Mouse (Mus musculus): Measurements from ENCODE around the gene Runx2.

Gene Runx2

GRCm38 (mm10) chr17:44814508-44815175 is at the start of gene Runx2:
Gene Runx2, minus strand, starts transcription at chr17:44814797.
- DNase-seq = no peak

DNA sequence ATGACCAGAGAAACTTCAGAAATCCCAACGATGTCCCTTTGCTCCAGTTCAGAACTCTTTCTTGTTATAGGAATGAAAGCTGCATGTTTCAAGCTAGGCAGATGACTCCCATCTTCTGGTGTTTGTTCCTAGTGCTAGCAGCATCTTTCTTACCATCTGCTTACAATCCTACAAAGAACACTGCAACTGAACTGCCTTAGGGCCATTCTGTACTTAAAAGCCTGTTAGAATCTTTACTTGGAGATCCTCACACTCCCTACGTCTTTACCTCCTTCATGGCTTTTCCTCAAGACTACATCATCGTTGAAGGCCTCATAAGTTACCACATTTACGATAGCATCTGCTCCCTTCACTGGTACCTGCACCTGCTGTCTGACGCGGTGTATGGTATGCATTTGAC is 48.6 kb upstream of the Runx2 start:
- DNase-seq = no peak

DNA sequence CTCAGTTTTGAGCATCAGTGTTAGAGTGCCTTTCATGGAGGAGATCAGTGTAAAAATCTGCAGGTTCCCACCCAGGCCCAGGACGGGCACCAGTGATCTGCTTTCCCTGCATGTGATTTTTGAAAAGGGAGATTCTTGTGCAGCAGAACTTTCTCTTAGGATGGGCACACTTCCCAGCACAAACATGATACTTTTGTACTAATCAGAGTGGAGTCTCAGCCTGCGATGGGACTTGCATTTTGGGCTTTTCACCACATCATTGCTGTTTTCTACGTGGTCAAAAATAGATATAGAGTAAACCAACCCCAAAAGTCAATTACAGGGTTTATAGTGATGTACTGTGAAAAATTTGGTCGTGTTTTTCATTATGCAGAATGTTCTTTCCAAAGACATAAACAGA is 27.6 kb upstream of the Runx2 start:
- DNase-seq = no peak

DNA sequence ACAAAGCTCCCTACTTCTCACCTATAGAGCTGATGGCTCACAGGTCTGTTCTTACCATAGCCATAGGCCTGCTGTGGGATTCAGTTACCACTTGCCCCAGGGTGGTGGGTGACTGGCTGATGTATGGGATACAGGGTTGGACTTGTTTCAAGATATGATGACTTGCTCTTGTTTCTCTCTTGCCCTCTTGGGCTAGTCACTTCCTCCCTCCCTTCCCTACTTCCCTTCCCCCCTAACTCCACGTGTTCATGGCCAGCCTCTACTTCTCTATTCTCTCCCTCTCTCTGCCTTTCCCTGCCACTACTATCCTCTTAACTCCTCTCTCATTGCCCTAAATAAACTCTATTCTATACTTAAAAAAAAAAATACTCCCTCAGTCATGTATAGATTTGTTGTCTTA is 16.6 kb upstream of the Runx2 start:
- DNase-seq = no peak

DNA sequence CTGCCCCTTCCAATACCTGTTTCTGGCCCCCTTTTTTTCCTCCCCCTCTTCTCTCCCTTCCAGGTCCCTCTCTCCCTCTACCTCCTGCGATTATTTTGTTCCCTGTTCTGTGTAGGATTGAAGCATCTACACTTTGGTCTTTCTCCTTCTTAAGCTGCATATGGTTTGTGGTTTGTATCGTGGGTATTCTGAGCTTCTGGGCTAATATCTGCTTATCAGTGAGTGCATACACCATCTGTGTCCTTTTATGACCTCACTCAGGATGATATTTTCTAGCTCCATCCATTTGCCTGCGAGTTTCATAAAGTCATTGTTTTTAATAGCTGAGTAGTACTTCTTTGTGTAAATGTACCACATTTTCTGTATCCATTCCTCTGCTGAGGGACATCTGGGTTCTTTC is 15.0 kb upstream of the Runx2 start:
- no peak for DNase-seq

DNA sequence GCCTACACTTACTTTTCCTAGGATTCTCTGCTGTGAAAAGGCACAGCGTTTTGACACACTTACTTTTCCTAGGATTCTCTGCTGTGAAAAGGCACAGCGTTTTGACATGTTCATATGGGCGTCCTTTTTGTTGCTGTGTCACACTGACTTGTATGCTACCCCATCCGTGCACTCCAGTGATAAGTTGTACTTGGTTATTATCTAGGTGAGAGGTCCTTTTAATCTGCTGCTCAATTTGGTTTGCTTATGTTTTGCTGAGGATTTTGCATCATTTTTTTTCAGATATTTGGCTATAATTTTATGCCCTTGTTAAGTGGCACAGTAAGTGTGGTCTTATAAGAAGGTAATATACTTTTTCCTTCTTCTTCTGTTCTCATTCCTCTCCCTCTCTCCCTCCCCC is 13.4 kb upstream of the Runx2 start:
- no peak for DNase-seq

- DNase-seq = no peak
Measured at GRCm38 (mm10) chr17:44827124-44827523, 12.5 kb upstream of the Runx2 start.

GRCm38 (mm10) chr17:44821940-44822339 is 7.3 kb upstream of the Runx2 start:
- DNase-seq = no peak

- DNase-seq = no peak
Measured at GRCm38 (mm10) chr17:44819816-44820215, 5.2 kb upstream of the Runx2 start.

DNA sequence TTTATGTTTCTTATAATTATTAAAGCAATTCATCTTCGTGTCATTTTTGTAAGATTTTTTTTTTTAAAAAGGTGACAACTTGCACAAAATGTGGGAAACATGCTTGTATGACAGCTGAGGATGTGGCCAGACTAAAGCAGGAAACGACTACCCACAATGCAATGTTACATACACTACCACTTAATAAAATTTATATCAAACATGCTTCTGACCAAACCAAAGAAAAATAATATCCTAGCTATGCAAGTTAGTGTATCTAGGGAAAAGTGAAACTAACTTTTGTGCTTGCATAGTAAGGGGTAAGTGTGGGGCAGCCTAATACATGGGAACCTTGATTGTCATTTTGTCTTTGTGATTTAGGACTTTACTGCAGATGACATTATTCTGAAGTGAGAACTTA is 4.2 kb upstream of the Runx2 start:
- no peak for DNase-seq

GRCm38 (mm10) chr17:44807031-44807430 is 7.6 kb downstream of the Runx2 start:
- no peak for DNase-seq

GRCm38 (mm10) chr17:44797331-44797730 is 17.3 kb downstream of the Runx2 start:
- no peak for DNase-seq

DNA sequence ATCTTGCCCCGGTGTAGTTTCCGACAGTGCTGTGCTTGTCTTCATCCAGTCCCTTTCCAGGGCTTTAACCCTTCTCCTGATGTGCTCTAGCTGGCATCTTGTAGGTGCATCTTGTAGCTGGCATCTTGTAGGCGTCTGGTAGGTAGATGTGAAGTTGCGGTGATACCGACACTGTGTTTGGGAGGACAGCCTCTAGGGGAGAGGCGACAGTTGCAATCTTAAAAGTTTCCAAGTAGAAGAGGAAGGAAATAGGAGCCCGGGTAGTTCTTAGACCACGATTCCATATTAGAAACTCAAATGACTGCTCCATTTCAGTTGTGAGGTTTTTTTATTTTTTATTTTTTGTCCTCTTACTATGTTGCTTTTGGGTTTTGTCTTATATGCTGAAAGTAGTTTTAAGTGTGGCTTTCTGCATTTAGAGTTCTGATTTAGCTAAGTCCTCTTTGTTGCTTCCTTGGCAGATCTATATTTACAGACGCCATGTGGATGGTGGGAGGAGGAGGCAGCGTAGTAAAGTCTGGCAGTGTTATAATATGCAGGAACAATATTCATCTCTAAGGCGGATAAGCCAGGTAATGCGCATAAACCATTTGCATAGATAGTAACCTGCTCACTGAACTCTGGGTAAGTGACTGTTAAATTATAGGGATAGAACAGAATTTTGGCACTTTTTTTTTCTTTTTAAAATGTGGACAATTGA is 22.2 kb downstream of the Runx2 start:
- no peak for DNase-seq

GRCm38 (mm10) chr17:44788982-44789747 is 25.4 kb downstream of the Runx2 start:
- DNase-seq = no peak

GRCm38 (mm10) chr17:44783143-44783542 is 31.5 kb downstream of the Runx2 start:
- no peak for DNase-seq

DNA sequence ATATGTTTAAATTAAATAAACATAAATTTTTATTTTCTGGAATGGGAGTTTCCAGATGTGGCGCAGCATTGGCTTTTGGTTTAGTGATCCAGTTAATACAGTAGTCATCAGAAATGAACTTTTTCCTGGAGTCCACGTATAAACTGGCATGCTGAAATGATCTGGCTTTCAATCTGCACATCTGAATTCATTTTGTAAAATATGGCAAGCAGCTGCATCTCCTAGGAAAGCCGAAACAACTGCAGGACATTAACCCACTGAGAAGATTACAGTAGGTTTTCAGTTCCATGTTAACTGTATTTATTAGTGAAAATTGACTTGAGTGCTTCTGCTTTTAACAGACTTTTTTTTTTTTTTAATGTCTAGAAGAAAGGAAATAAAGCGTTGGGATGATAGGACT is 32.2 kb downstream of the Runx2 start:
- DNase-seq = no peak

DNA sequence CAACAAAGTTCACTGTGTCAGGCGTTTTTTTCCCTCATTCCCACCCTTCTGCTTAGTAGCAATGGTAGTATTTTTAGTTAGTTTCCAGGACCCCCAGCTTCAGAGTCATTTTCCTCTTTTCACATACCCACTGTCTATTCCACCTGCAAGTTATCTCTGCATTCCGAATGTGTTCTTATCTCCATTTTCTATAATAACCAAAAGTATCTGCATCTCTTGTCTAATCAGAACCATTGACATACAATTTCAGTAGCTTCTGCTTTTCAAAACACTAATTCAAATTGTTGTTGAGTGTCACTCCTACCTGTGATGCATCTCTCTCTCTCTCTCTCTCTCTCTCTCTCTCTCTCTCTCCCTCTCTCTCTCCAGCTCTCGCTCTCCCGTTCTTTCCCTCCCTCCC is 34.2 kb downstream of the Runx2 start:
- no peak for DNase-seq

GRCm38 (mm10) chr17:44778141-44778540 is 36.5 kb downstream of the Runx2 start:
- no peak for DNase-seq

DNA sequence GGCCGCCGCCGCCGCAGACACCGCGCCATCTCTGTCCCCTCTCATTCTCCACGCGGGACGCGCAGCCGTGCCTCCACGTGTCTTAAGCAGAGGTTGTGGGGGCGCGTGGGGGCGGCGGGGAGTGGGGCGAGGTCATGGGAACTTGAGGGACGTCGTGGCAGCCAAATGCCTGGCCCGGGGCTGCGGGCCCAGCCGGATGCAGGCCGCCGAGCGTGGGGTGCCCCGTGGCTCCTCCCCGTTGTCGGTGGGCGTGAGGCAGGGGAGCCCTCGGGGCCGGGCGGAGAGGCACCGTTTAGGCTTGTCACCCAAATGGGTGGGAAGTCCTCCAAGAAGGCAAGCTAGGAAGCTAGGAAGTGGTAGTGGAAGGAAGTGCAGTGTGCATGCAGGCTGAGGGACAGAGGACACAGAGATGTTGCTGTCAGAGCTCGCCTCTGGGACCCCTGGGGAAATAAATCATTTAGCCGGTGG is 37.2 kb downstream of the Runx2 start:
- DNase-seq = peak; percentile 76

DNA sequence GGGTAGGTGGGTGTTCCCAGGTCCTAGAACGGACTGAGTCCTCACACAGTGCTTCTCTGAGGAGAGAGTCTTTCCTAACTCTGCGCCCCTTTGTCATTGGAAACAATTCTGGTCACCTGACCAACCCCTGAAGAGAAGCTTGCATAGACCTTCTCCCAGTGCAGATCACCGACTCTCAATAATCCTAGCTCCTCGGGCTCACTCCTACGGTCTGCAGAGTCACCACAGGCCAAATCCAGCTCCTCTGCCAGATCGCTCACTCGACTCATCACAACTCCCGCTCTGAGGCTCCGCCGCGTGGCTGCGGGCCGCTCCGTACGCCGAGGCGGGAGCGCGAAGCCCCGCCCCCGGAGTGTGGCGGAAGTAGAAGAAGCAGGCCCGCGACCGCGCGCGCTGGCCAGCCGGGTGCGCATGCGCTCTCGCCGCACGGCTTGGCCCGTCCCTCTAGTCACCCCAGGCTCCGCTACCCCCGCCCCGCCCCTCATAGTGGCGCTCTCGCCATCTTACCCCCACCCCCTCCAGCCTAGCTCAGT is 37.8 kb downstream of the Runx2 start, which contains the start of gene Supt3:
Gene Supt3, plus strand, starts transcription at position 415 of the 533 bp plus-strand sequence.
- peak; percentile 98 for DNase-seq

DNA sequence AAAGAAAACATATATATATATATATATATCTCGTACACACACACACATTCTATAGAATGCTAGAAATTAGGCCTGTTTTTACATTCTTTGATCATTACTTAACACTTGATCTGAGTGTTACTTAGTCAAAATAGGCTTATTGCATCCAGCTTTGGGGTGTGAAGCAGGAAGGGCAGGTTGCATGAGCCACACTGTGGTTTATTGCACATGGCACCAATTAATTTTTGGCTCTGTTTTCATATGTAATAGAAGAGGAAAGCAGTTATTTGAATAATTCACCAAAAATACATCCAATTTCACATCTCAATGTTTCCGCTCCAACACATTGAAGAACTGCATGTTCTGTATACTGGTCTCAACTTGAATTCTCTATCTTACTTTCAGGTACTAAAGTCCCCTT is 42.0 kb downstream of the Runx2 start:
- no peak for DNase-seq

DNA sequence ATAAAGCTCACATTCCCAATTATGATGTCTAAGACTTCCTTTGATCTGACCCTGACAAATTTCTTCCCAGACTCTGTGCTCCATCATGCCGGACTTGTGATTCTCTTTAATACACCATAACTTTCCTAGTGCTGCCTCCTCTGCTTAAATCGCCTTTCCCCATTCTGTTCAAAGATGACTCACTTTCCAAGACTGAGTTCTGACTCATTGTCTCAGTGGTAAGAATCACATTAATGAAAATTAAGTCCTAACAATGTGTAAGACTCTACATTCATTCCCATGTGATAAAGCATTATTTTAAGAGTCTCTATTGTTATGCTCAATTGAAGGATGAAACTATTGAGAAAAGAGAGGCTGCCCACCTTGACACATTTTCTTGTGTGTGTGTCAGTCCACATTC is 43.7 kb downstream of the Runx2 start:
- no peak for DNase-seq

- DNase-seq = no peak
Measured at GRCm38 (mm10) chr17:44768522-44768921, 46.1 kb downstream of the Runx2 start.

- no peak for DNase-seq
Measured at GRCm38 (mm10) chr17:44767375-44767774, 47.2 kb downstream of the Runx2 start.
